19 mouse cellular contexts compared by ENCODE assay signal in genomic region chr2:65416535-65416934, GRCm38 (mm10). TPM values are rescaled to one million over a fixed set of nuclear protein-coding genes. Genes with fewer than 3 reads are reported as not detected.
"Had no signal": no experiment of that assay in that cellular context is flagged by ENCODE, and none has a peak within 500 bp of the region (broad histone marks: within the 10 kb centered on the region; RNA-seq: fewer than 3 reads in every experiment).

No protein-coding gene starts in this region.

- H3K9me3 ChIP-seq: limb, embryonic 10.5 days; liver, embryonic 15.5 days; neural tube, embryonic 13.5 days; stomach, embryonic 15.5 days had no signal

- DNase-seq: kidney, adult 11 months; kidney, adult 9 months; kidney, postnatal 36 days; layer of hippocampus, adult 9-11 months; lung, adult 2 months; lung, postnatal 10 days; lung, postnatal 4 days; retina, postnatal 1 day; right cerebral cortex, postnatal 4 days; thymus, adult 2 months; thymus, postnatal 25 days had no signal

- H3K4me1 ChIP-seq: liver, embryonic 15.5 days; stomach, embryonic 15.5 days had no signal

- H3K36me3 ChIP-seq: limb, embryonic 10.5 days; liver, embryonic 15.5 days; neural tube, embryonic 13.5 days; stomach, embryonic 15.5 days had no signal

- H3K4me3 ChIP-seq: limb, embryonic 10.5 days; liver, embryonic 15.5 days; megakaryocyte, embryonic 14.5 days; neural tube, embryonic 13.5 days; stomach, embryonic 15.5 days had no signal

- H3K9ac ChIP-seq: liver, embryonic 15.5 days; neural tube, embryonic 13.5 days; stomach, embryonic 15.5 days had no signal

- H3K27me3 ChIP-seq: liver, embryonic 15.5 days; neural tube, embryonic 13.5 days; stomach, embryonic 15.5 days had no signal

- H3K27ac ChIP-seq: kidney, postnatal 0 days; limb, embryonic 10.5 days; liver, embryonic 15.5 days; stomach, embryonic 15.5 days had no signal

- H3K4me2 ChIP-seq: liver, embryonic 11.5 days; liver, embryonic 15.5 days; neural tube, embryonic 13.5 days; stomach, embryonic 15.5 days had no signal

RNA-seq across cellular contexts. Expression of gene Slc38a11, which starts 52.7 kb away (rescaled TPM):
- polyA plus RNA-seq: intestine, embryonic 14.5 days; limb, embryonic 10.5 days; liver, embryonic 11.5 days; liver, embryonic 15.5 days; thymus, adult 2 months had no signal
